Mouse (Mus musculus): ENCODE results near the gene Slc6a20b.
"Not testable (repeated sequence)": the region's sequence is repeated elsewhere in the genome, so short reads cannot be mapped to it uniquely, and the experiment has no call there.

The Slc6a20b gene

DNA sequence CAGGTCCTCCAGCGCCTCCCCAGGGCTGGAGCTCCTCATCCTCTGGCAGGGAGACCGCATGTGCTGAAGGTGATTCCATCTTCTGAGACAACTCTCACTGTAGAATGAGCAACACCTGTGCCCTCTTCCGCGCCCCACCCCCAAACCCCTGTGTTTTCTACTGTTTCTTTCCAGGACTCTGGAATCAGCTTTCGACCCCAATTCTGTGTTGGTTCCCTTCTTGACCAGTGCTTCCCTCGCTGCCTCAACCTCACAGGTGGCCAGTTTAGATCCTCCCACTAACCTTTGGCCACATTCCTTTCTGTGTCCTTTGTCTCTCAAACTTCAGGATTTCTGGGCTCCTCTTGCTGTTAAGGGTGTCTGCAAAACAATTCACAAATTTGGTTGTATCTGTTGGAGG is at the start of gene Slc6a20b:
Gene Slc6a20b (minus strand): TSS at position 285 of the 400 bp plus-strand sequence.
- no peak for DNase-seq (ENCODE audit: low spot score)

DNA sequence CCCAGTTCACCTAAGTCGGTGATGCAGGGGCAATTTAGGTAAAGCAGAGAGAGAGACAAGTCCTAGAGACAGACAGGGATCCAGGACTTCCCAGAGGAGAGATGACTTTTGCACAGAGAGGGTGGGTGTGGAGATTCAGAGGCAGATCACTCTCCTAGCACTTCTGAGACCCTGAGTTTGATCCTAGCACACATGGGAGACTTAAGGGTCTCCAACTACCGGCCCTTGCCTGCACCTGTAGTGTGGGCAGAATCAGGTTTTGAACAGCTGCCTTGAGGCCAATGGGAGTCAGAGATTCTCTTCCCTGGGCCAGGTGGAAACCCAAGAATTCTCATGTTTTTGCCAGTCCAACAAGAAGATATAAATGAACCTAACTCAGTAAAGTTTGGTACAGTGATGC is 46.8 kb upstream of the Slc6a20b start:
- DNase-seq (ENCODE audit: low spot score) = no peak

DNA sequence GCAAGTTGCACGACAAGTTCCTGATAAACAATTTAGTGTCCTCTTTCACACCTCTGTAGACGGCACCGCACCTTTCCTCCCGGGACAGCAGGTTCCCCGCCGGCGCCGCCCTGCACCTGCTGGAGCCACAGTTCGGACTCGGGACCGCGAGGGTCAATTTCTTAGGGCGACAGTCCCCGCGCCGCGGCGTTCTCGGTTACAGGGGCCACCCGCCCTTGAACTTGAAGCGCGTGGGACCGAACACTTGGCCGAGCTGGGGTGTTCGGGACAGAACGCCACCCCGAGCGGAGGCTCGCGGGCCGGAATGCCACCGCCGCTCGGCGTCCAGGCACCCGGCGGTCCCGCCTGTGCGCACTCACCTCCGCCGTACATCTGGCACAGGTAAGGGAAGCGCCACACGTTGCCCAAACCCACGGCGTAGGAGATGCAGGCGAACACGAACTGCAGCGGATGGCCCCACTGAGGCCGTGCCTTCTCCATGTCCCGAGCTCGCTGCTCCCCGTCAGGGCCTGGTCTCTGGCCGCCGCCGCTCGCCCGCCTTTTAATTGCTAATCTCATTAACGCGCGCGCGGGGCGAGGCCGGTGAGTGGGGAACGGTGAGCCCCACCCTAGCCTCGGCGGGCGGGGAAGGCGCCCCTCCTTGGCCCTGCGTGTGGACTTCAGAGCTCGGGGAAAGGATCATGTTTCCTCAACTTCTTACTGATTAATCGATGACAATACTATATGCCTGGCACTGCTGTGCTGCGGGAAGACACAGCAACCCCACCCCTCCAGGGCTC is 46.2 kb upstream of the Slc6a20b start, which contains the start of the genes Ccr9 and Slc6a20a:
Gene Ccr9 (plus strand): TSS at position 113 of the 779 bp plus-strand sequence.
Gene Slc6a20a (minus strand): TSS at position 559 of the 779 bp plus-strand sequence.
- DNase-seq (ENCODE audit: low spot score) = peak; percentile 65

DNA sequence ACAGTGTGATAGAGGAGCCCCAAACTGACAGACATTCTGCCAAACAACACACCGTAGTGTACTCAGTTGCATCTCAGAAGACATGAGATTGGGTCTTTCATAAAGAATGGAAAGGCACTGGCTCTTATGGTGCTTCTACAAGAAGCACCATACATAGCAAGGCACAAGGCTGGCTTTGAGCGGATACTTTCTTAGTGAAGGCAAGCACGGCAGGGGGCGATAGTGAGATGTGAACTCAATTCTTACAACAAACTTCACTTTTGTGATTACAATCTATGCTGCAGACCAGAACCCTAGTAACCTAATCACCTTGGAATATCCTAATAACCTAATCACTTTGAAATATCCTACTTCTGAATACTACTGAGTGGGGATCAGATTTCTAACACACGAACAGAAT is 33.3 kb upstream of the Slc6a20b start:
- DNase-seq (ENCODE audit: low spot score) = peak; percentile 51

DNA sequence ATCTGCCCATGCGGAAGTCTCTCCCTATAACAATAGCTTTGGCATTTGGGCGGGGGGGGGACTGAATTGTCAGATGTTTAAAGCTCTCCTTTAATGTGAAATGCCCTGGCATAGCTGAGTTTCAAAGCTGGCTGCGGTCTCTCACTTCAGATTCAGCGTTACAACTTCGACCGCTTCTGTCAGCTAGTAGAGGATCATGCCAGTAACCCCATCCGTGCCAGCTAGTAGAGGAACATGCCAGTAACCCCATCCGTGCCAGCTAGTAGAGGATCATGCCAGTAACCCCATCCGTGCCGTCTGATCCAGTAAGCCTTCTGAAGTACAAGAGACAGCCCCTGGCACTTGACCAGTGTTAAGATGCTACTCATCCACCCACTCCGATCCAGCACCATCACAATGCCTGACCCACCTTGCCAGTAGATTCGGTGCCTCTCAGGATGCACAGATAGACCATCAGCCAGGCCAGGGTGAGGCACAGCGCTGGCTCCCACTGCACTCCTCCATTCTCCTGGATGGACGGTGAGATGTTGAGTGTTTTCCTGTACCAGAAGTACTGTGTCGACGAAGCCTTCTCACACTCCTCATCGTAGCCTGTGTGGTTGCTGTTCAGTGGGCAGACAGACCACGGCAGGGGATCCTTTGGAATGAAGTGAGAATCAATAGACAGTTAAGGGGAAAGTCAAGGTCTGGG is 27.8 kb upstream of the Slc6a20b start:
- DNase-seq (ENCODE audit: low spot score) = not testable (repeated sequence)

DNA sequence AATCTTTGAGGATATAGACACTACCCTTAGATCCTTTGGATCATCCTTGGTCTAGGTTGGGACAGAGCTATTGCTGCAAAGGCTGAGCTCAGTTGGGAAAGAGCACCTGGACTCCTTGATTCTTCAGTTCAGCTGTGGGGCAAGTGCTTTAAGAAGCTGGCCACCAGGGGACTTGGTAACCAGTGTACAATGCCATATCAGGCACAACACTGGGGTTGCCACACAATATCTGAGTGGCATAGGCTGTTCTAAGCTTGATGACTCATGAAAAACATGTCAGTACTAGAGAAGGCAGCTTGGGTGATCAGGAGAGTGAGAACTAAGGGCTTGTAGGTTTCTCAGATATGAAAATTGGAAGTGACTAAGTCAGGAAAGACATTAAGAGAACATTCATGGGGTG is 26.6 kb upstream of the Slc6a20b start:
- no peak for DNase-seq (ENCODE audit: low spot score)

DNA sequence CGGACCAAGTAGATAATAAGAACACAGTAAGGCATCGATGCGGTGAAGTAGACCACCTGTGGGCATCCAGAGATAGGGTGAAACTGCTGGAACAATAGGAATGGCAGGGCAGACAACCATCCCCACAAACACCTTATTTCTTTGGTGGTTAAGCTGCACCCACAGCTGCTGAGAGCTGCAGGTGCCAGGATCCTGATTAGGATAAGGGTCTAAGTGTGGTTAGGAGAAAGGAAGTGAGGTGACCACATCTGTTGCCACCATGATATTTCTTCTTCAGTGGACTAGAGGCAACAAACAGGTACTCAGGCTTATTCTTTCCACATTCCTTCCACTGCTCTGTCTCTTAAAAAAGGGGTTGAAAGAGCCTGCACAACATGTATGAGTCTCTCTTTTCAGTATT is 25.1 kb upstream of the Slc6a20b start:
- no peak for DNase-seq (ENCODE audit: low spot score)

DNA sequence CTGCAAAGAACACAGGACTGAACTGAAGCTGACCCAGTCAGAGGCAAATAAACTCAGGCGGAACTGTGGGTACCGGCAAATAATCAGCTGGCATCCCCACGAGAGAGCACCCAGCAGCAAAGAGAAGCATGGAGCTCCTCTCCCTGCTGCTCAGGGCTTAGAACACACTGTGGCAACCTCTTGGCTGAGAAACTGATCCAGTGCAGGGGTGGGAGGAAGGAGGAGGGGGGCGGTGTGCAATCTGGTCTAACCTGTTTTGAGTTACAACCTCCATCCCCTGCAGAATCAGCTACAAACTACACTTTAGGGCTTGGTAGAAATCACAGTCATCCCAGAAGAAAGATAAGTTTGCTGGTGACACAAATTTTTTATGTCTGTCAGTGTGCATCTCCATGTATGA is 19.0 kb upstream of the Slc6a20b start:
- no peak for DNase-seq (ENCODE audit: low spot score)

GRCm38 (mm10) chr9:123649785-123650511 is 17.6 kb upstream of the Slc6a20b start:
- no peak for DNase-seq (ENCODE audit: low spot score)

DNA sequence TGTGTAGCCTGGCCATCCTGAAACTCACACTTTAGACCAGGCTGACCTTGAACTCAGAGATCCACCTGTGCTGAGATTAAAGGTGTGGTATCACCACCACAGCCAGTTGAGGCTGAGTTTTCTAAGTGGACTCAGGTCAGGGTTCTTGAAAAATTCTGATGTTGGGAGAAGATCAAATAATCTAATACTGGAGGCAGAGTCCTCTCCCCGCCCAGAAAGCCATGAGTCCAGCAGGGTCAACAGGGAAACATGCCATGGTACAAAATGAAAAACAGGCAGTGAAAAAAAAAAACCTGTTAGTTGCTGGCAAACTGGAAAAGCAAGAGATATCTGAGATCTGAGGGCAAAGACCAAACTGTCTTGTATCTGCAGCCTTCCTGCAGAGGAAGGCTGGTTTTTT is 7.7 kb upstream of the Slc6a20b start:
- no peak for DNase-seq (ENCODE audit: low spot score)

- DNase-seq (ENCODE audit: low spot score) = peak; percentile 11
These were observed 6.3 kb upstream of the Slc6a20b start for GRCm38 (mm10) chr9:123638668-123639089.

DNA sequence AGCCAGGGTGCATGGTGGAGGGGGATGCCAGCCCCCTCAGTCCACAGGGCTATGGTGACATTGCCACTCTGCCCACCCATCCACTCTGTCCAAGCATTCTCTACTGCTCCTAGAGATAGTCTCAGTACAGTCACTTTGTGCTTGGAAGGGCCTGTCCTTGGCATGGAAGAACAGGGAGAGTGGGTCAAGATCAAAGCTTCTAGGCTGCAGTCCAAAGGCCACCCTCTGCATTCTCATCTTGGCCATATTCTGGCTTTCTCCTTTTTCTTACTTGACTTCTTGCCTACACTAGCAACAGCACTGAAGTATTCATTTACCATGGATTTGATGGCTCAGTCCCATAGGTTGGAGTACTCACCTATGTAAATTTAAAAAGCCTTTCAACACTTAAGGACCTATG is 5.9 kb upstream of the Slc6a20b start:
- DNase-seq (ENCODE audit: low spot score) = no peak

GRCm38 (mm10) chr9:123636771-123637170 is 4.4 kb upstream of the Slc6a20b start:
- no peak for DNase-seq (ENCODE audit: low spot score)

GRCm38 (mm10) chr9:123632993-123633392 is 628 bp upstream of the Slc6a20b start:
- DNase-seq (ENCODE audit: low spot score) = no peak

- no peak for DNase-seq (ENCODE audit: low spot score)
These were observed 699 bp downstream of the Slc6a20b start for GRCm38 (mm10) chr9:123631666-123632065.

- no peak for DNase-seq (ENCODE audit: low spot score)
These were observed 6.5 kb downstream of the Slc6a20b start for GRCm38 (mm10) chr9:123625821-123626220.

- DNase-seq (ENCODE audit: low spot score) = no peak
These were observed 7.6 kb downstream of the Slc6a20b start for GRCm38 (mm10) chr9:123624741-123625140.

- no peak for DNase-seq (ENCODE audit: low spot score)
These were observed 11.9 kb downstream of the Slc6a20b start for GRCm38 (mm10) chr9:123620311-123621098.

DNA sequence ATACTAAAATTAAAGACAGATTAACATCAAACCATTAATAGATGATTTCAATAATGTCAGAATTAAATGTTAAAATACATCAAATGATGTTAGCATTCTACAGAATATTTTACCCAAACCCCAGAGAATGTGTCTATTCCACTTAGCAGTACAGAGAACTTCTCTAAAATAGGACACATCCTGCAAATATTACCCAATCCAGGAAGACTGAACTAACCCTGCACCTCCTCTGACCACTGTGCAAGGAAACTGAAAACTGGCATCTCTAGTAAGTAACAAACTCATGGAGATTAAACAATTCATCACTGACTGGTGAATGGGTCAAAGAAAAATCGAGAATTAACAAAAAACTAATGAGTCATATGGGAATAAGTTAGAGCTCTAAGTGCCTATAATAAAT is 30.8 kb downstream of the Slc6a20b start:
- DNase-seq (ENCODE audit: low spot score) = no peak

DNA sequence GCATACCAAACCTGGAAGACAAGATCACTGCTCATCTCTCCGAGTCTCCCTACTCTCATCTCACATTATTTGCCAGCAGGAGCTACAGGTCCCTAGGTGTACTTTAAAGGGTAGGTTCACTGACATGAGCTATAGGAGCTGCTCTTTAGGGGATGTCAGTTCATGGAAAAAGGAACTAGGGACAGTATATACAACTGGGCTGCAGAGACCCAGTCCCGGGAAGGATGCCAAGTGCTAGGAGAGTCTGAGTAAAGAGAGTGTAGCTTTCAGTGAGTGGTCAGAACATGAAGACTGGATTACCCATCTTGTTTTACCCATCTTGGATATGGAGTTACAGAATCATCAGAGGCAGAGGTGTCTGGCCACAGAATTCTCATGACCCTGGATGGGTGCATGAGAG is 35.0 kb downstream of the Slc6a20b start:
- DNase-seq (ENCODE audit: low spot score) = no peak

DNA sequence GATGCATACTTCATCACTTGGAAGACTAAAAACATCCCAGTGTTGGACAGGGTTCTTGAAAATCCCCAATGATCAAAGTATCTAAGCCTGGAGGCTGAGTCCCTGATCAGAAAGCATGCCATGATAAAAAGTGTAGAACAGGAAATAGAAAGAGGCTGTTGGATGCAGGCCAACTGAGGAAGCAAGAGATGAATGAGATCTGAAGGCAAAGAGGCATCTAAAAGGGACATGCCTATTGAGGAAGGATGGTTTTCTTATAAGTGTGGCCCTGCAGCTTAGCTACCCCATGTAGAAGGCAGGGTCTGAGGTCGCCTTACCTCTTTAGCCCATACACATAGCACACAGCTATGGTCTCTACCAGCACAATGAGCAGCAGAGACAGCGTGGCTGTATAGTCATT is 35.5 kb downstream of the Slc6a20b start:
- DNase-seq (ENCODE audit: low spot score) = no peak

GRCm38 (mm10) chr9:123595194-123595593 is 37.2 kb downstream of the Slc6a20b start:
- DNase-seq (ENCODE audit: low spot score) = no peak
